Mouse (Mus musculus) adrenal gland, postnatal 25 days (tissue): ENCODE data around the gene Nnmt. TPM values are rescaled to one million over a fixed set of nuclear protein-coding genes. Genes with fewer than 3 reads are reported as not detected.

Source experiments
- DNase-seq: peaks from one replicate; pipeline ENCODE4 v3.0.0; 2021; ENCODE audit warnings: mixed read lengths
- long read RNA-seq: library from polyadenylated mRNA; stranded (forward); transcript quantifications from one replicate; pipeline ENCODE4 v2.0.0, GENCODE M21; 2021
- total RNA-seq: library from RNA; stranded (reverse); gene quantifications from 2 replicates; pipeline ENCODE4 v1.2.3, GENCODE M21; 2021

Nnmt gene
- 11.5 and 12.3 TPM in 2 replicates for total RNA-seq
- long read RNA-seq, transcript Nnmt-201 (3 exons, 1,043 nt), result major isoform, 66 of 83 reads
- long read RNA-seq, transcript Nnmt-202 (4 exons, 912 nt), result minor isoform, 7 of 83 reads
- long read RNA-seq, partial matches to known transcripts, result 5 of 83 reads
- long read RNA-seq, other reads (novel, unspliced or antisense), result 4 of 83 reads

DNA sequence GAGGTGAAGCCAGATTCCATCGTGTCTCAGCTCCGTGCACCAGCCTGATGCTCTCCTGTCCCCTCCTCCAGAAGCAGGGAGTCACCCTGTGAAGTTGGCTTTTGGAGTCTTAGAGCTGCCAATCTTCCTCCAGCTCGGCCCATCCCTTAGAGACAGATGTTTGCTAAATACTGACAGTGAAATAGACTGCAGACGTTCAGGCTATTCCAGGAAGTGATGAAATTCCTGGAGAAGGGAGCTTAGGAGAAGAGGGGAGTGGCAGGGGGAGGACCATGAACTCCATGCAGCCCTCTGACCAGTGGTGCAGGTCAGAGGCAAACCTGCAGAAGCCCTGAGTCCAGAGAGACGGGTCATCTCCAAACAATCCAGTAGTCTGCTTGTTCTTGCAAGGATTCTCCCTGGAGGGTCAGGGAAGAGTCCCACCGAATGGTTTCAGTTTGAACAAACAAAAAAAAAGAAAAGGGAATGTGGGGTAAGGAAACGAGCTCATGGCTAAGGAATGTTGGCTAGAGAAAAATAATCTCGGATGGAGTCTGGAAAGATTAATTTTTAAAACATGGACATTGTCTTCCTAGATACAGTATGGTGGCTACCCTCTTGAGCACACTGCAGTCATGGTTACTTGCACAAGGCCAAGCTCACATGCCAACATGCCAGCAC lies at the start of gene Nnmt:
Gene Nnmt, minus strand, starts transcription at position 215 of the 660 bp plus-strand sequence.
- DNase-seq, result no peak

- DNase-seq, result no peak
Measured at GRCm38 (mm10) chr9:48654730-48655129, 49.8 kb upstream of the Nnmt start.

GRCm38 (mm10) chr9:48653399-48654070 lies 48.6 kb upstream of the Nnmt start:
- DNase-seq, result no peak

- no peak for DNase-seq
Measured at GRCm38 (mm10) chr9:48652026-48652425, 47.1 kb upstream of the Nnmt start.

- no peak for DNase-seq
Measured at GRCm38 (mm10) chr9:48650846-48651245, 45.9 kb upstream of the Nnmt start.

- no peak for DNase-seq
Measured at GRCm38 (mm10) chr9:48649851-48650685, 45.1 kb upstream of the Nnmt start.

DNA sequence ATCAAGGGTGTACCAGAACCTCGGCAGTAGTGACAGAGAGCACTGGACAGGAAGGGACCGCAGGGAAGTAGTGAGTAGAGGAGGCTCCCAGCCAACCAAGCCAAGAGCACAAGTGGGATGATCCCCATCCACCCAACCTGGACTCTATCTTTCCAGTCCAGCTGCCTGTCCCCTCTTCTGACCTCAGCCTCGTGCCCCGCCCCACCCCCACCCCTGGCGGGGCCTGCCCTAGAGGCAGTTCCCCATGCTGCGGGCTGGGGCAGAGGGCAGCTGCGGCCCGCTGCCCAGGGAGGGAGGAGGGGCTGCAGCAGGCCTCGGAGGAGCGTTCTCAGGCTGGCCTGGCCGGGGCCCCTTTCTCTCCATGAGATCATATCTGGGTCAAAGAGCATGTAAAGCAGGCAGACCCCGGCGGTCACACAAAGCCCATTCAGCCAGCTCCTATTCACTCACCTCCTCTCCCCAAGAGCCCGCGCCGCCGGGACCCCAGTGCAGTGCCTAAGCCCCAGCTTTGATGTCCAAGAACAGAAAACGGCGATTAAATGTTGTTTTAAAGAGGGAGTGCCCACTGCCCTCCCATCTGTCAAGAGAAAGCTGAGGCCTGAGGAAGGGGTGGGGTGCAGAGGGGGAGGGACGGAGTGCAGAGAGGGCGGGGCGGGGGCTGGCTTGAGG lies 44.3 kb upstream of the Nnmt start:
- DNase-seq, result peak; percentile 47

DNA sequence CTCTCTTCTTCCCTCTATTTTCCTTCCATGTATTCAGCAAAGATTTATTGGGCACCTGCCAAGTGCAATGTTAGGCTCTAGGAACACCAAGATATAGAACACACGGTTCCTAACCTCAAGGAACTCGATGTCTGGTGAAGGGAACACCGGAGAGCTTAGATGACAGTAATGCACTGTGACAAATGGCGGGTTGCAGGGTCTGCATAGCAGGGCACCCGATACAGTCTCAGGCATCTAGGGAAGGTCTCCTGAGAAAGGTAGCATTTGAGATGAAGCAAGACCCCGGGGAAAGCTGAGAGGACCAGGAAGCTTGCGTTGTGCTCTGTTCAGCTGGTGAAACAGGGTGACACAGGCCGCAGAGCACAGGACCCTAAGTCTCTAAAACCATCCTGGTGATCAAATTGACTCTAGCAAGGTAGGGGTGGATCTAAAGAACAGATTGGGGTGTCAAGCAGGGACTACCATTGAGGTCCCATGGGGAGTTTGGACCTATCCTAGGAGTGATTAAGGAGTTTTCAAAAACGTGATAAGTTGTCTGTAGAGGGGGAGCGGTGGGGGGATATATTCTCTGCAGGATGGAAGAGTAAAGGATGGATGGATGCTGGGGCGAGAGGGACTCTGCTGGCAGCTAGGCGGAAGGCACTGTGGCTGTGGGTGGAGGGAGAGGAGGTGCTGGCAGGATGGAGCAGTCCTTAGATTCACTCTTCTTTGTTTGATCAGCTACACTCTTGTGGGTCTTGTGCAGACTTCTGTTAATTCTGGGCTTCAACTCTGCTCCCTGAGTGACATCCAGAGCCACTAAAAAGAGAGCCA lies 43.5 kb upstream of the Nnmt start:
- DNase-seq, result no peak

DNA sequence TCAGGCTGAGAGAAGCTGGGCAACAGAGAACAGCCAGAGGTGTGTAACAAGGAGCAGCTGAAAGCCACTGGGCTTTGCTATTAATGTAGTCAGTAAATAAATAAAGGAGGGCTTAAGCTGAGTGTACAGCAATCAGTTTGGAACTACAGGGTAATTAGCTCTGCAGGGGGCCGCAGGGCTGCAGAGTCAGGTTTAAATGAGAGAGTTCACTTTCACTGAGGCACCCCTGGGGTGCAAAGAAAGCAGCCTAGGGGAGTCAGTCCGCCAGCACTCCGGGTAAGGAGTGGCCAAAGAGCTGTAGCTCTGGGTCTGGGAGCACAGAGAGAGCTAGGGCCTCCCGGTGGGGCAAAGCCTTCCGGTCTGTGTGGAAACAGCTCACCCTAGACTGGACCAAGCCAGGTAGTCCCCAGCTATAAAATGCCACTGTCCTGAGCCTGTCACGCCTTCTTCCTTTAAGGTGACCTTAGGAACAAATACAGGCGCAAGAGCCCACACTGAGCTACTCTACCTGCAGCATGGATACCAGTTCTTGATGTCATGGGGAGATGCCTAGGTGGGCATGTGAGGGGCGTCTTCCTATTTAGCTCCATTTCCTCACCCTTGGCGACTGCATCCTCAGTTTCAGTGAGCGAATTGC lies 42.8 kb upstream of the Nnmt start:
- DNase-seq, result no peak

DNA sequence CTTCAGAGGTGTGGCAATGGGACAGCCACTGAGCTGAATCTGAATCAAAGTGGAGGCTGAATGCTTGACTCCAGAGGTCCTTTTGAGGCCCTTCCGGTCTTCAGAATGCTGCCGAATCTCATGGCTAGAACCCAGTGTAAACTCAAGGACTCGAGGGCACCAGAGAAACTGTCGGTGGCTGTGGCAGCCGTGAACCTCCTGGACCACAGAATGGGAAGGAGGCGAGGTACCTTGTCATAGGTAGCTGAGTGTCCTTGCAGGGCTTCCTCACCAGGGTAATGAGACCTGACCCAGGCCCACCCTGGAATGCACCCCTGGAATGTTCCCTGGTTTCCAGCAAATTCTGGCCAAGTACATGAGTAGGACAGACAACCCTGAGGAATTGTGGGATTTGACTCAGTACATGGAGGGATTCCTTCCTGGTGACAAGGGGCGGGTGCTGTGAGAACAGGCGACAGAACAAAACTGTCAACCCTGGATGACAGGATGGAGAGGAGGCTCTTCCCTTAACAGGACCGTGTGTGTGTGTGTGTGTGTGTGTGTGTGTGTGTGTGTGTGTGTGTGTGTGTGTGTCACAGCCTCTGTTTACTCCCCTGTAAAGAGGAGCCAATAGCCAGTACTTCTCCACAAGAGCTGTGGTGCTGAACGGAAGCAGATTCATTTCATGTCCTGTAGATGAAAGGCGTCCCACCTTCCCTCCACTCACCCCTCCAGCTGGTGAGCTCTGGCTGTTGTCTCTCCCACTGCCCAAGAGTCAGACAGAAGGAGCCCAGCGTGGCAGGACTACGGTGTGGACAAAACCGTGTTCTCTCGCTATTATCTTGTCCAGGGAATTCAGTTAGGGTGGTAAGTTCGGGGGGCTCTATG lies 42.1 kb upstream of the Nnmt start:
- no peak for DNase-seq

DNA sequence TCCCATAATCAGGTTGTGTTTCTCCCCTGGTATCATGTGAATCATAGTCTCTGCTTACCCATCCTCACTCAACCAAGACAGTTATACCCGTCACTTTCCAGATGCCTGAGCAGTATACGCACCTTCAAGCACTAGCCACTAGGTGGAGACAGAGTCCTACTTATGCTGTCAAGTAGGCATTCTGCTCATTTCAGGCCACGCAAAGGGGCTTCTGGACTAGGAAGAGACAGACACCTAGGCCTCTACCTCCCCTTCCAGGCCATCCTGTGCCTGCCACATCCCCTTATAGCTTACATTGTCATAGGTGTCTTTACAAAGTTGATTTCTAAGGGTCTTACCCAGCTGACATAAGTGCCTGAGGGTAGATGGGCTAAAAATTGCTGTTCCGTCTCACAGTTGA lies 41.3 kb upstream of the Nnmt start:
- peak; percentile 49 for DNase-seq

DNA sequence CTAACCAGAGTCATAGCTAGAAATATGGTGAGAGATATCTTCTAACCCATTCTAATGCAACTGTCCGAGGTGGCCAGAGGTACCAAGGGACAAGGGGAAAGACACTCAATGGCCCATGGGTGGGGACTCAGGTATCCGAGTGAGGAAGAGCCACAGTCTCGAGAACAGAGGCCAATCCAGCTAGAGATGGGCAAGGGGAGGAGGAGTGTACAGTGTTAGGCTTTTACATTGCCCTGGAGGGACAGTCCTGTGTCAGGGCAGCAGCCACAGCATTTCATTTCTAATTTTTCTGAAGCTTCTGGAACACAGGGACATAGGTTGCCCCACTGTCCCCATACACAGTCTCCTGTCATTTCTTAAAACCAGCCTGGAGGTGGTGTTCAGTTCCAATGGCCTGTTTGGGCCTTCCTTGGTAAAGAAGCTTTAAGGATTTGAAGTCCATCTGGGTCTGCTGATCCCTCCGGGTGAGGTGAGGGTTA lies 40.7 kb upstream of the Nnmt start:
- no peak for DNase-seq

DNA sequence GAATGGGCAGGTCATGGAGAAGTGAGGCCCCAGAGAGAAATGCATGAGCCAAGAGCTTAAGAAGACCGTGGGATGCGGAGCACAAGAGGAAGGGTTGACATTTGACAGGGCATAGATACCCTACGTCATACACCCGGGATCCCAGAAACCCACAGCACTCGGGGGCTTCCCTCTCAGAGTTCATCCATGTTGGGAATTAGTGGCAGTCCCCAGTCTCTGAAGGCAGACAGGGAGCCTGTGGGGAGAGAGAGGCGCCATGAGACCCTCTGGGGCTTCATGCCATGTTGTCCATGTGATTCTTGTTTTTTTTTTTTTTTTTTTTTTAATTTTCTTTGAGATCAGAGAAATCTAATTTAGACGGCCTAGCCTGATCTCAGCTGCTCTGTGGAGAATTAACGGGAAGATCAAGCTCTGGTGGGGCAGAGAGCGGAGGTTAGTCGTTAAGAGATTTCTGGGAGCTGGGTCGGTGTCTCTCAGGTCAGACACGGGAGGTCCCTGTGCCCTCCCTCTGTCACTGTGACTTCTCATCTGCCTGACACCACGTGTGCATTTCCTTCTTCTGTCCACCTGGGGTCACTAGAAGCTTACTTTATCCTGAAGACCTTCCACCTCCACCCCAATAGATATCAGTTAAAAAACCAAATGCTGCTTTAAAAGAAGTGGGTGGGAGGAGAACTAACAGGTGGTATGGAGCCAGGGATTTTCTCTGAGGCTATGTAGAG lies 40.1 kb upstream of the Nnmt start:
- no peak for DNase-seq

GRCm38 (mm10) chr9:48644376-48644775 lies 39.4 kb upstream of the Nnmt start:
- no peak for DNase-seq

- DNase-seq, result no peak
Measured at GRCm38 (mm10) chr9:48641636-48642035, 36.7 kb upstream of the Nnmt start.

DNA sequence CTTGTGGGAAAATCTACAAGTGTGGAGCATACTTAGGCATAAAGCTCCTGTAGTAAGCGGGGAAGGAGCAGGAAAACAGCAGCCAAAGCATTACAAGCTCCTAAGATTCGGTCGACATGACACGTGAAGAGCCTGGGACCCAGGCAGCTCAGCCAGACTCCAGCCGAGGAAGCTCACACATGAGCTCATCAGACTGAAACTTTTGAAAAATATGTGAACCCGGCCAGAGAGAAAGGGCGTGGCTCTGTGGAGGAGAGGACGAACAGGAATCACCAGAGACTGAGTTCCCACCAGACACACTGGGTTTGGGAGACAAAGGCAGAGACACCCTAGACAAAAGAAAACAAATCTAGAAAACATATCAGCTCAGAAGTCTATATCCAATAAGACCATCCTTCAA lies 35.9 kb upstream of the Nnmt start:
- no peak for DNase-seq

DNA sequence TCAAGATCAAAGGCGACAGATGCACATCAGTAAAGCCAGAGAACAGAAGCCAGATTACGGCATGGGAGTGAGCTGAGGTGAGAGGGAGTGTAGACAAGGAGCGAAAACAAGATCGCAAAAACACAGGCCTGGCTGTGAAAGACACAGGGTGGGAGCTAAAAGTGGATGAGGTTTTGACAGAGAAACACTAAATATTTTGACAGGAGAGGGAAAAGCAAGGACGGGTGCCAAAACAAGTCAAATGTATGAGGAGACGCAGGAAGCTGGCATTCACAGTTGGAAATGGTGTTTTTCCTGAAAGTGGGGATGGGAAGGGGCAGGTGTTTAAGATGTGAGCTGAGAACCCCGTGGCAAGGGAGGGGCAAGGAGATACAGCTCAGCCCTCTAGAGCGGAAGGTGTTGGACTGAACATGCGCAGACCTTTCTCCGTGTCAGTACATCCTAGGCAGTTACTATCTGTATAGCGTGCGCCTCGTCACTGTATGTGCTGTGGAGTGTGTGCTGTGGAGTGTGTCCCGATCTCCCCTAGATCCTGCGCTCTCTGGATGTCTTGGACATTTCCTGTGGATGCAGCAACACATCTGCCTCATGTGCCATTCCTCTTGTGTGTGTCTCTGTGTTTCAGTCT lies 33.3 kb upstream of the Nnmt start:
- no peak for DNase-seq

DNA sequence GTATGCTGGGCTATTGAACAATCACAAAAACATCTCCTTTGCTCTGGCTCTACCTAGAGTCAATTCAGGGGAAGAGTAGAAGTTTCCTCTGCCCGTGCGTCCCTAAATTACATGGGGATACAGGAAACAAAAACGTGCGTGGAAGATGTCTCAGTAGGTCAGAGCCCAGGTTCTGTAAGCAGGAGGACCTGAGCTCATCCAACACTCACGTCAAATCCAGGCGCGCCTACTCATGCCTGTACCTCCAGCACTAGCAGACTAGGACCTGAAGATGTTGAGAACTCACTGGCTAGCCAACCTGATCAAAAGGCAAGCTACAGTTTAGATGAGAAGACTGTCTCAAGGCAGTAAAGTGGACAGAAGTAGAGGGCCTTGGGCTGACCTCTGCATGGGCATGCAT lies 32.2 kb upstream of the Nnmt start:
- DNase-seq, result no peak
